Mouse (Mus musculus) hindbrain, embryonic 10.5 days (tissue): Measurements from ENCODE around the gene Cyth2. TPM values are rescaled to one million over a fixed set of nuclear protein-coding genes. Genes with fewer than 3 reads are reported as not detected.

Experiments
- DNase-seq: peaks from one replicate; pipeline ENCODE4 v3.0.0-alpha.2; 2017; ENCODE audit warnings: low spot score
- H3K27ac ChIP-seq: fragments of 300-500 bp; sonication (generic); 2 replicates; pipeline ENCODE4 v1.5.1; 2016; ENCODE audit warnings: mild to moderate bottlenecking, moderate library complexity
- H3K27me3 ChIP-seq: fragments of 300-500 bp; sonication (generic); 2 replicates; pipeline ENCODE4 v1.6.1; 2016; ENCODE audit warnings: mild to moderate bottlenecking; ENCODE audit not compliant: poor library complexity, insufficient read depth, severe bottlenecking
- H3K36me3 ChIP-seq: fragments of 300-500 bp; sonication (generic); 2 replicates; pipeline ENCODE4 v1.6.1; 2016; ENCODE audit warnings: mild to moderate bottlenecking, moderate library complexity
- H3K4me1 ChIP-seq: fragments of 300-500 bp; sonication (generic); replicated peaks from 2 replicates; pipeline ENCODE4 v1.6.1; 2016; ENCODE audit warnings: mild to moderate bottlenecking
- H3K4me3 ChIP-seq: fragments of 300-500 bp; sonication (generic); 2 replicates; pipeline ENCODE4 v1.5.1; 2016; ENCODE audit warnings: mild to moderate bottlenecking, moderate library complexity
- H3K9me3 ChIP-seq: fragments of 300-500 bp; sonication (generic); 2 replicates; pipeline ENCODE4 v1.6.1; 2016; ENCODE audit warnings: mild to moderate bottlenecking, moderate library complexity
- WGBS: fragments of 180-500 bp; shearing (Covaris S2); methylation state at CpG from one replicate; pipeline ENCODE4 v1.1.7; 2016; 5-methylcytosine and 5-hydroxymethylcytosine counted together
- polyA plus RNA-seq: library from polyadenylated mRNA; unstranded; fragments of >200 nt; fragmentation: Nextera tagmentation; extraction: Ambion mirVana; gene quantifications from 2 replicates; pipeline ENCODE4 v1.2.1, GENCODE M21; 2016

Gene Cyth2
- polyA plus RNA-seq, 1 experiment from 2014 or later, result 231 TPM

DNA sequence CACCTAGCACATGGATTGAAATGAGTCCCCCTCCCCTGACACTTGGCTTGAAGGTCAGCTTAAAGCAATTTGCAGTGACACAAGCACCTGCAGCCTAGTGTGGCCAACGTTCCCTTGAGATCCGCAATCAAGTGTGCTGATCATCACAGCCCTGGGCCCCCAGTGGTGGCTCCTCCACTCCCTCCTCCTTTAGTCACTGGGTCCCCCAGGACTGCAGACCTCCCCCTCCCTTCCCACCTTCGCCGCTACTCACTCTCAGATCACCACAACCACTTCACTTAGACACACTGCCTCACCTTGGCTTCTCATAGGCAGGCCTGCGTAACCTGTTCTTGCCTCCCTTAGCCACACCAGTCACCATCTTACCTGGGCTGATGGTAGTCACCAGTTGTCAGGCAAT is 8.4 kb downstream of the Cyth2 start:
- Histone ChIP-seq H3K9me3 (no peaks in the 10 kb centered on the region), H3K36me3 (peaks cover 90% of the 10 kb centered on the region), H3K27ac (no peak overlapping the region), H3K4me1 (peaks cover 22% of the 10 kb centered on the region; the same call in 1 of the 2 replicates), H3K4me3 (0 out of 2 replicates have a peak overlapping the region, but pooled peaks have one; percentile 3), H3K27me3 (peaks cover 4% of the 10 kb centered on the region)
- 64% methylated on average over 5 of the region's 5 CpGs for WGBS
- no peak for DNase-seq

DNA sequence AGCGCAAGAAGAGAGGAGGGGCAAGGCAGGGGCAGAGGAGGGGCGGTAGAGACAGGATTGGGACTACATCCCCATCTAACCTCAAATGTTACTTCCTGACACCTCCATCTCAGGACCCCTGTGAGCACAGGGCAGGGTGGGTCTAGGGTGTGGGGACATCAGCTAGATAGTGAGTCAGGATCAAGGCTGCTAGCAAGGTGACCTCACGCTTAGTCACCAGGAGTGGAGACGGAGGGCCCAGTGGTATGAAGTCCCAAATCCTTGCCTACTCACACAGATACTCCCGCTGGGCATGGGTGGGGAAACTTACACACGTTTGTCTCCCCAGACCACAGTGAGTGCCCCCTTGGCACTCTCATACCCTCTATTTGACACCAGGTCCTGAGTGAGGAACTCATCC is 11.8 kb downstream of the Cyth2 start:
- Histone ChIP-seq H3K4me1 (peaks cover 40% of the 10 kb centered on the region), H3K27me3 (peaks cover 38% of the 10 kb centered on the region), H3K9me3 (no peaks in the 10 kb centered on the region), H3K4me3 (no peak overlapping the region), H3K36me3 (peaks cover 73% of the 10 kb centered on the region), H3K27ac (no peak overlapping the region)
- WGBS, result 92% methylated on average over 6 of the region's 6 CpGs
- no peak for DNase-seq

DNA sequence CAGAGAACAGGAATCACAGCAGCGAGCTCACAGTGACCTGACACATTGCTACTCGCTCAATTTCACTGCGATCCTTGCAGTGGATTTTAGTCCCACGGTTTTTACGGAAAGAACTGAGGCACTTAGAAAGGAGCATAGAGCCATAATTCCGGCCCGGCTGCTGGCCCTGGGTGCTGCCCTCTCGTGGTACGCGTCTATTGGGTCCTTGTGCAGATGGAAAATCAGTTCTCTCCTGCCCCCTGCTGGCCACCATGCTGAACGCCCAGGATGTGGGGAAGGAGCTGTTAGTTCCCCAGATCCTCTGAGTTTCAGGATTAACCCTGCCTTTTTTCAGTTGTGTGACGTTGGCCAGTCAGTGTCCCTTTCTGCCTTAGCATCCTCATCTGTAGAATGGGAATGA is 13.0 kb downstream of the Cyth2 start:
- Histone ChIP-seq H3K9me3 (no peaks in the 10 kb centered on the region), H3K36me3 (peaks cover 73% of the 10 kb centered on the region), H3K27me3 (peaks cover 50% of the 10 kb centered on the region), H3K4me1 (peaks cover 43% of the 10 kb centered on the region), H3K27ac (no peak overlapping the region), H3K4me3 (0 out of 2 replicates have a peak overlapping the region, but pooled peaks have one; percentile 32)
- DNase-seq, result peak; percentile 92
- 5% methylated on average over 12 of the region's 12 CpGs for WGBS

DNA sequence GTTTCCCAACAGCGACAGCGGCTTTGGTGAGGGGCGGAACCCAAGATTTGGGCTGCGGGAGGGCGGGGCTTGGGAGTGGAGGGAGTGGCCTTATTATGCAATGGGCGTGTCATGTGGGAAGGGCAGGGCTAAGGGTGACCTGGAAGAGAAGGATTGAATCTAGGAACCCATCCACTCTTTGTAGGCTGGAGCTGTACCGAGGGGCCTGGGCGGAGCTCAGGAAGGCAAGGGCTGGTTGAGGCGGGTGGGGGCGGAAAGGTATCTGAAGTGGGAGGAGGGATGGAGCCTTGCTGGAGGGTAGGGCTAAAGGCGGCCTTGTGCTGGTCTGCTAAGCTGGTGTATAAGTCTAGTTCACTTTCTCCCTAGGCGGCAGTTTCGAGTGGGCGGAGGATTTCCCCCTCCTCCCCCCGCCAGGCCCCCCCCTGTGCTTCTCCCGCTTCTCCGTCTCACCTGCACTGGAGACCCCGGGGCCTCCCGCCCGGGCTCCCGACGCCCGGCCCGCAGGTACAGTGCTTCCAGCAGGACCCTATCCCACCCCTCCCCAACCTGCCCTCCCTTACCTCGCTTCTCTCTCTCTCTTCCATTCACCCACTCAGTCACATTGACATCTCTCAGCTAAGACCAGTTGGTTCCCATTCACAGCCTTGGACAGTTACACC is 13.7 kb downstream of the Cyth2 start:
- H3K27me3 ChIP-seq, result peaks cover 57% of the 10 kb centered on the region
- peak overlapping the region; percentile 32 for H3K4me3 ChIP-seq
- no peaks in the 10 kb centered on the region for H3K9me3 ChIP-seq
- peaks cover 73% of the 10 kb centered on the region for H3K36me3 ChIP-seq
- peaks cover 38% of the 10 kb centered on the region for H3K4me1 ChIP-seq
- H3K27ac ChIP-seq, result no peak overlapping the region
- 19% methylated on average over 25 of the region's 25 CpGs for WGBS
- peak; percentile 54 for DNase-seq

DNA sequence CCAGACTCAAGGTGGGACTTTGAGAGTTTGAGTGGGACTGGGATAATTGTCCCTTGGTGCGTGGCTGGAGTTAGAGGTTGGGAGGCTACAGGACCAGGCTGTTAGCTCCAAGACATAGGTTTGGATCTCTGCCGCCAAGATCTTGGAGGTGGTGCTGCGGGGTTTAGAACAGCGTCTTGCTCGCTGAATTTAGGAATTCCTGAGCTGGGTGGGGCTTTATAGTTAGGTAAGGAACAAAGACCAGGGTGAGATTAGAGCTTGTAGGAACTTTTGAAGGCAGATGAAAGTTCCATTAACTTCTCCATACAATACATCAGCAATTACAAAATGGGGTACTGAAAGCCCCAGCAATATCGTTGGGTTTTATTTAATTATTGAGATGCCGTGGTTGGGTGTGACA is 14.4 kb downstream of the Cyth2 start:
- Histone ChIP-seq H3K27ac (no peak overlapping the region), H3K36me3 (peaks cover 79% of the 10 kb centered on the region), H3K4me1 (peaks cover 38% of the 10 kb centered on the region), H3K4me3 (no peak overlapping the region), H3K9me3 (no peaks in the 10 kb centered on the region), H3K27me3 (peaks cover 64% of the 10 kb centered on the region)
- 44% methylated on average over 7 of the region's 7 CpGs for WGBS
- no peak for DNase-seq

DNA sequence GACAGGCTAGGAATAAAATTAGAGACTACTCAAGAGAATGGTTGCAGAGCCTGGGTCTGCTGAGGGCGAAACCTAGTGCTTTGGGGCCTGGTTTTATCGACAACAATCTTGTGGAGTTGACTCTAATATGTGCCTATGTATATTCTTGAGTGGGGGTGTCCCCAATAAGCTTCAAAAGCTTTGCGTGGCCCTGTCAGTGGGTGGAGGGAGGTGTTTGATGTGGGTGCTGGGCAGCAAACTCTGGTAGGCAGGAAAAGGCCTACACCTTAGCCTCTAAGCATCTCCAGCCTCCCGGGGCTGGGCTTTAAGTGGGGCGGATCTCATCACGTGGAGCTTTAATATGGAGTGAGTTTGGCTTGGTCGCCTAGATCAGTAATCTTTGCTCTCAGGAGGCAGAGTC is 15.4 kb downstream of the Cyth2 start:
- peaks cover 72% of the 10 kb centered on the region for H3K27me3 ChIP-seq
- DNase-seq, result no peak
- H3K36me3 ChIP-seq, result peaks cover 83% of the 10 kb centered on the region

DNA sequence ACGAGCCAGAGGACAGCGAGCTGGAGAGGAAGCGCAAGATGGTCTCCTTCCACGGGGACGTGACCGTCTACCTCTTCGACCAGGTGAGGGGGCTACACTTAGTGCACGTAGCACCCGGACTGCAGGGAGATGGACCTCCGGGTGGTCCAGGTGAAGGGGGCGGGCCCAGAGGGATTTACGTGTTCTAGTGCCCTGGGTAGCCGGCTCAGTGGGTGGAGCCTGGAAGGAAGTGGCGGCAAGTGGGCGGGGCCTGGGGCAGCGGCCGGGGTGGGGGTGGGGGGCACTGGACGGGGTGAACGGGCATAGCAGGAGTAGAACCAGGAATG is 15.9 kb downstream of the Cyth2 start:
- 2% methylated on average over 19 of the region's 19 CpGs for WGBS
- H3K27ac ChIP-seq, result peak overlapping the region; percentile 74
- peaks cover 39% of the 10 kb centered on the region for H3K4me1 ChIP-seq
- H3K9me3 ChIP-seq, result no peaks in the 10 kb centered on the region
- H3K4me3 ChIP-seq, result peak overlapping the region; percentile 58
- DNase-seq, result no peak
- peaks cover 73% of the 10 kb centered on the region for H3K27me3 ChIP-seq
- H3K36me3 ChIP-seq, result peaks cover 83% of the 10 kb centered on the region

More for the DNA sequence above, 15.4 kb downstream of the Cyth2 start:
- Histone ChIP-seq H3K4me1 (peaks cover 38% of the 10 kb centered on the region), H3K4me3 (peak overlapping the region; percentile 58; the same call in 1 of the 2 replicates), H3K27ac (no peak overlapping the region), H3K9me3 (no peaks in the 10 kb centered on the region)
- 51% methylated on average over 7 of the region's 7 CpGs for WGBS

DNA sequence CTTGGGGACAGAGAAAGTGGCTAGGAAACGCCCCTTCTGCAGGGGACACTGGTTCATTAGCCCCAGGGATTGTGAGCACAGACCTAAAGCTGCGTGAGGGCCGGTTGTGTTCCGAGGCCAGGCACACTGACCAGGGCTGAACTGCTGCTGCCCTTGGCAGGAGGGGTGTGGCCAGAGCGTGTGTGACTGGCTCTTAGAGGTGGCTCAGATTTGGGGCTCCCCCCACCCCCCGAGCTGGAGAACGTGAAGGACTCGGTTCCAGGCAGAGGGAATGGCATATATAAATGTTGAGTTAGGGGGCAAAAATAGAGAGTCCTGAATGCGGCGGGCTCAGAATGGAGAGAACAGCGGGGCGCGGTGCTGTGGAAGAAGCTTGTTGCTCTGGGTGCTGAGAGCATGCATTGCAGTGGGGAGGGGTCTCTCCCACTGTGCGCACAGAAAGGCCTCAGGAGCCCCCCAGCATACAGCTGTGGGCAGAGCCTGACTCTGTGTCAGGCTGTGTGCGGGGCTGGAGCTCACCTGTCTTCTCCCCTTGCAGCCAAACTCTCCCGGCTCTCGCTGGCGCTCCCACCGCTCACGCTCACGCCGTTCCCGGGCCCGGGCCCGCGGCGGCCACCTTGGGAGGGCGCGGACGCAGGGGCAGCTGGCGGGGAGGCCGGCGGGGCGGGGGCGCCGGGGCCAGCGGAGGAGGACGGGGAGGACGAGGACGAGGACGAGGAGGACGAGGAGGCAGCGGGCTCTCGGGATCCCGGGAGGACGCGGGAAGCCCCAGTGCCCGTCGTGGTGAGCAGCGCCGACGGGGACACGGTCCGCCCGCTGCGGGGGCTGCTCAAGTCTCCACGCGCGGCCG is 16.5 kb downstream of the Cyth2 start:
- peak overlapping the region; percentile 58 for H3K4me3 ChIP-seq
- H3K36me3 ChIP-seq, result peaks cover 83% of the 10 kb centered on the region
- no peaks in the 10 kb centered on the region for H3K9me3 ChIP-seq
- WGBS, result 2% methylated on average over 60 of the region's 60 CpGs
- peaks cover 79% of the 10 kb centered on the region for H3K27me3 ChIP-seq
- peak overlapping the region; percentile 74 for H3K27ac ChIP-seq
- H3K4me1 ChIP-seq, result peaks cover 39% of the 10 kb centered on the region
- no peak for DNase-seq

DNA sequence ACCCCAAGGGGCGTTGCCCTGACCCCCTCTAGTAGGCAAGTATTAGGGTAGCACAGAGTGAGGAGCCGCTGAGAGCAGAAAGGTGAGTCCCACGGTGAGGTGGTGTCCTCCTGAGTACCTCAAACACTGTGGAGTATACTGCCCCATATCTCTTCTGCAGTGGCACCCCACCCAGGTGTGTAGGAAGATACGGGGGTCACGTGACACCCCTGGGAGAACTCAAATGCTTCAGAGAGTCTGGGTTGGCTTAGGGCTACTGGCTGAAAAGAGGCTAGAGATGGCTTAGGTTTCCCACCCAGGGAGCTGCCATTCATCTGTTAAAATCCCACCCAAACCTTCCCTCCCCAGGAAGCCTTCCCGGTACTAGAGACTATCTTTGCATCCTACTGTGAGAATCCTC is 17.4 kb downstream of the Cyth2 start:
- H3K4me1 ChIP-seq, result peaks cover 39% of the 10 kb centered on the region
- 0 out of 2 replicates have a peak overlapping the region, but pooled peaks have one; percentile 58 for H3K4me3 ChIP-seq
- no peak for DNase-seq
- no peak overlapping the region for H3K27ac ChIP-seq
- H3K9me3 ChIP-seq, result no peaks in the 10 kb centered on the region
- WGBS, result 42% methylated on average over 6 of the region's 6 CpGs
- peaks cover 86% of the 10 kb centered on the region for H3K27me3 ChIP-seq
- H3K36me3 ChIP-seq, result peaks cover 83% of the 10 kb centered on the region

DNA sequence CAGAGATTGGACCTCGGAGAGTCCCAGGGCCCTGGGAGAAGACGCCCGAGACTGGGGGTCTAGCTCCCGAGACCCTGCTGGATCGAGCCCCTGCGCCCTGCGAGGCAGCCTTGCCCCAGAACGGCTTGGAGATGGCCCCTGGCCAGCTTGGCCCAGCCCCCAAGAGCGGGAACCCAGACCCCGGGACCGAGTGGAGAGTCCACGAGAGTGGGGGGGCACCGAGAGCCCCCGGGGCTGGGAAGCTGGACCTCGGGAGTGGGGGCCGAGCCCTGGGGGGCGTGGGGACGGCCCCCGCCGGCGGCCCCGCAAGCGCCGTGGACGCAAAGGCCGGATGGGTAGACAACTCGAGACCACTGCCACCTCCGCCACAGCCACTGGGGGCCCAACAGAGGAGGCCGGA is 19.4 kb downstream of the Cyth2 start:
- peaks cover 72% of the 10 kb centered on the region for H3K27me3 ChIP-seq

DNA sequence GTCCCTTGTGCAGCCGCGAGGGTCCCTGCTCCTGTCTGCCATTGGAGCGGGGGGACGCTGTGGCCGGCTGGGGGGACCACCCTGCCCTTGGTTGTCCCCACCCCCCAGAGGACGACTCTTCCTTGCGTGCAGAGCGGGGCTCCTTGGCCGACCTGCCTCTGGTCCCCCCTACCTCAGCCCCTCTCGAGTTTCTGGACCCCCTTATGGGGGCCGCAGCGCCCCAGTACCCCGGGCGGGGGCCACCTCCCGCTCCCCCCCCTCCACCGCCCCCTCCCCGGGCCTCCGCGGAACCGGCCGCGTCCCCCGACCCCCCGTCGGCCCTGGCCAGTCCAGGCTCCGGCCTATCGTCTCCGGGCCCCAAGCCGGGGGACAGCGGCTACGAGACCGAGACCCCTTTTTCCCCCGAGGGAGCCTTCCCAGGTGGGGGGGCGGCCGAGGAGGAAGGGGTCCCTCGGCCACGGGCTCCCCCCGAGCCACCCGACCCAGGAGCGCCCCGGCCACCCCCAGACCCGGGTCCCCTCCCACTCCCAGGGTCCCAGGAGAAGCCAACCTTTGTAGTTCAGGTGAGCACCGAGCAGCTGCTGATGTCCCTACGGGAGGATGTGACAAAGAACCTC is 20.3 kb downstream of the Cyth2 start:
- Histone ChIP-seq H3K36me3 (peaks cover 90% of the 10 kb centered on the region), H3K27me3 (peaks cover 63% of the 10 kb centered on the region)

More for the DNA sequence above, 19.4 kb downstream of the Cyth2 start:
- Histone ChIP-seq H3K4me1 (peaks cover 27% of the 10 kb centered on the region), H3K36me3 (peaks cover 84% of the 10 kb centered on the region), H3K9me3 (no peaks in the 10 kb centered on the region), H3K4me3 (no peak overlapping the region), H3K27ac (no peak overlapping the region; the same call in 1 of the 2 replicates)
- 95% methylated on average over 29 of the region's 29 CpGs for WGBS
- no peak for DNase-seq

DNA sequence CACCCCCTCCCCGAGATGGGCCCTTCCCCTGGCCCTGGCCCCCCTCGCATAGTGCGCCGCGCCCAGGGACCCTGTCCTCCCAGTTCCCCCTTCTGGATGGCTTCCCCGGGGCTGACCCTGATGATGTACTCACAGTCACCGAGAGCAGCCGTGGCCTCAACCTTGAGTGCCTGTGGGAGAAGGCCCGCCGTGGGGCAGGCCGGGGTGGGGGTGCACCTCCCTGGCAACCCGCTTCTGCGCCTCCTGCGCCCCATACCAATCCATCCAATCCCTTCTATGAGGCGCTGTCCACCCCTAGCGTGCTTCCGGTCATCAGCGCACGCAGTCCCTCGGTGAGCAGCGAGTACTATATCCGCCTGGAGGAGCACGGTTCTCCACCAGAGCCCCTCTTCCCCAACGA is 21.1 kb downstream of the Cyth2 start:
- Histone ChIP-seq H3K9me3 (no peaks in the 10 kb centered on the region), H3K36me3 (peaks cover 95% of the 10 kb centered on the region), H3K4me1 (peaks cover 19% of the 10 kb centered on the region), H3K27ac (no peak overlapping the region), H3K27me3 (peaks cover 55% of the 10 kb centered on the region), H3K4me3 (no peak overlapping the region)
- DNase-seq, result no peak
- 80% methylated on average over 24 of the region's 24 CpGs for WGBS

More for the DNA sequence above, 20.3 kb downstream of the Cyth2 start:
- H3K4me1 ChIP-seq, result peaks cover 27% of the 10 kb centered on the region
- H3K9me3 ChIP-seq, result no peaks in the 10 kb centered on the region
- DNase-seq, result no peak
- H3K4me3 ChIP-seq, result no peak overlapping the region
- no peak overlapping the region for H3K27ac ChIP-seq
- 81% methylated on average over 44 of the region's 44 CpGs for WGBS
